Mouse (Mus musculus): ENCODE measurements around the gene Xntrpc. TPM values are rescaled to one million over a fixed set of nuclear protein-coding genes. Genes with fewer than 3 reads are reported as not detected.
"Not testable (repeated sequence)": the region's sequence is repeated elsewhere in the genome, so short reads cannot be mapped to it uniquely, and the experiment has no call there.

Xntrpc gene
- 1.9 and 2.8 TPM in 2 replicates for polyA plus RNA-seq (2012; rRNA removed)

- Histone ChIP-seq H3K27ac (ENCODE audit: insufficient read depth, low read length) (peak within 1 kb of the TSS; percentile 51), H3K4me3 (ENCODE audit: insufficient read depth, low read length) (peak within 1 kb of the TSS; percentile 60), H3K4me1 (ENCODE audit: control insufficient read depth, insufficient read depth, low read length) (peaks cover 3% of the 10 kb centered on the region; the same call in 1 of the 2 replicates)
- no peak for TF ChIP-seq CTCF (IDR thresholded peaks at IDR 0.05; ENCODE audit: extremely low read depth, insufficient read depth, low read length)
- TF ChIP-seq POLR2A (IDR thresholded peaks at IDR 0.05; ENCODE audit: extremely low read depth, insufficient read depth, low read length) = peak; percentile 47
These were observed at the start of gene Xntrpc, which contains the start of the genes Rnf121 and Xndc1 for GRCm38 (mm10) chr7:102065046-102065891. TSS of gene Xntrpc (plus strand) at chr7:102065713. TSS of gene Rnf121 (minus strand) at chr7:102065469. TSS of gene Xndc1 (plus strand) at chr7:102065511.

- TF ChIP-seq CTCF (IDR thresholded peaks at IDR 0.05; ENCODE audit: extremely low read depth, insufficient read depth, low read length) (no peak), POLR2A (IDR thresholded peaks at IDR 0.05; ENCODE audit: extremely low read depth, insufficient read depth, low read length) (no peak)
- H3K4me3 ChIP-seq (ENCODE audit: insufficient read depth, low read length) = no peak overlapping the region
- peaks cover 1% of the 10 kb centered on the region; the same call in 1 of the 2 replicates for H3K4me1 ChIP-seq (ENCODE audit: control insufficient read depth, insufficient read depth, low read length)
- H3K27ac ChIP-seq (ENCODE audit: insufficient read depth, low read length) = no peak overlapping the region
These were observed 48.6 kb upstream of the Xntrpc start for GRCm38 (mm10) chr7:102016936-102017335.

GRCm38 (mm10) chr7:102017452-102017851, 48.1 kb upstream of the Xntrpc start:
- peaks cover 1% of the 10 kb centered on the region; the same call in 1 of the 2 replicates for H3K4me1 ChIP-seq (ENCODE audit: control insufficient read depth, insufficient read depth, low read length)
- H3K4me3 ChIP-seq (ENCODE audit: insufficient read depth, low read length) = no peak overlapping the region
- TF ChIP-seq POLR2A (IDR thresholded peaks at IDR 0.05; ENCODE audit: extremely low read depth, insufficient read depth, low read length) = no peak
- no peak for TF ChIP-seq CTCF (IDR thresholded peaks at IDR 0.05; ENCODE audit: extremely low read depth, insufficient read depth, low read length)
- H3K27ac ChIP-seq (ENCODE audit: insufficient read depth, low read length) = 0 out of 2 replicates have a peak overlapping the region, but pooled peaks have one; percentile 17

GRCm38 (mm10) chr7:102018034-102018433, 47.5 kb upstream of the Xntrpc start:
- peaks cover 1% of the 10 kb centered on the region; the same call in 1 of the 2 replicates for H3K4me1 ChIP-seq (ENCODE audit: control insufficient read depth, insufficient read depth, low read length)
- H3K4me3 ChIP-seq (ENCODE audit: insufficient read depth, low read length) = no peak overlapping the region
- no peak for TF ChIP-seq POLR2A (IDR thresholded peaks at IDR 0.05; ENCODE audit: extremely low read depth, insufficient read depth, low read length)
- TF ChIP-seq CTCF (IDR thresholded peaks at IDR 0.05; ENCODE audit: extremely low read depth, insufficient read depth, low read length) = no peak
- H3K27ac ChIP-seq (ENCODE audit: insufficient read depth, low read length) = 0 out of 2 replicates have a peak overlapping the region, but pooled peaks have one; percentile 17

GRCm38 (mm10) chr7:102018590-102018989, 46.9 kb upstream of the Xntrpc start, which contains the start of gene Il18bp:
TSS of gene Il18bp (minus strand) at chr7:102018690.
- H3K4me3 ChIP-seq (ENCODE audit: insufficient read depth, low read length) = no peak within 1 kb of the TSS
- H3K4me1 ChIP-seq (ENCODE audit: control insufficient read depth, insufficient read depth, low read length) = peaks cover 1% of the 10 kb centered on the region; the same call in 1 of the 2 replicates
- 0 out of 2 replicates have a peak within 1 kb of the TSS, but pooled peaks have one; percentile 17 for H3K27ac ChIP-seq (ENCODE audit: insufficient read depth, low read length)
- TF ChIP-seq CTCF (IDR thresholded peaks at IDR 0.05; ENCODE audit: extremely low read depth, insufficient read depth, low read length) (no peak), POLR2A (IDR thresholded peaks at IDR 0.05; ENCODE audit: extremely low read depth, insufficient read depth, low read length) (no peak)

GRCm38 (mm10) chr7:102019362-102019761, 46.2 kb upstream of the Xntrpc start:
- Histone ChIP-seq H3K4me1 (ENCODE audit: control insufficient read depth, insufficient read depth, low read length) (peaks cover 1% of the 10 kb centered on the region; the same call in 1 of the 2 replicates), H3K4me3 (ENCODE audit: insufficient read depth, low read length) (no peak overlapping the region), H3K27ac (ENCODE audit: insufficient read depth, low read length) (no peak overlapping the region)
- TF ChIP-seq POLR2A (IDR thresholded peaks at IDR 0.05; ENCODE audit: extremely low read depth, insufficient read depth, low read length) (no peak), CTCF (IDR thresholded peaks at IDR 0.05; ENCODE audit: extremely low read depth, insufficient read depth, low read length) (no peak)

GRCm38 (mm10) chr7:102020934-102021333, 44.6 kb upstream of the Xntrpc start:
- H3K27ac ChIP-seq (ENCODE audit: insufficient read depth, low read length); H3K4me1 ChIP-seq (ENCODE audit: control insufficient read depth, insufficient read depth, low read length); H3K4me3 ChIP-seq (ENCODE audit: insufficient read depth, low read length): not testable (repeated sequence)

- no peak for TF ChIP-seq CTCF (IDR thresholded peaks at IDR 0.05; ENCODE audit: extremely low read depth, insufficient read depth, low read length)
- no peak for TF ChIP-seq POLR2A (IDR thresholded peaks at IDR 0.05; ENCODE audit: extremely low read depth, insufficient read depth, low read length)
- H3K4me3 ChIP-seq (ENCODE audit: insufficient read depth, low read length) = no peak overlapping the region
- H3K27ac ChIP-seq (ENCODE audit: insufficient read depth, low read length) = no peak overlapping the region
- H3K4me1 ChIP-seq (ENCODE audit: control insufficient read depth, insufficient read depth, low read length) = no peaks in the 10 kb centered on the region; the same call in 1 of the 2 replicates
These were observed 41.7 kb upstream of the Xntrpc start for GRCm38 (mm10) chr7:102023821-102024220.

- H3K4me1 ChIP-seq (ENCODE audit: control insufficient read depth, insufficient read depth, low read length) = no peaks in the 10 kb centered on the region; the same call in 1 of the 2 replicates
- H3K4me3 ChIP-seq (ENCODE audit: insufficient read depth, low read length) = no peak overlapping the region
- TF ChIP-seq POLR2A (IDR thresholded peaks at IDR 0.05; ENCODE audit: extremely low read depth, insufficient read depth, low read length) (no peak), CTCF (IDR thresholded peaks at IDR 0.05; ENCODE audit: extremely low read depth, insufficient read depth, low read length) (no peak)
- no peak overlapping the region for H3K27ac ChIP-seq (ENCODE audit: insufficient read depth, low read length)
These were observed 40.1 kb upstream of the Xntrpc start for GRCm38 (mm10) chr7:102025187-102026119.
